Mouse (Mus musculus): ENCODE measurements at regions not wholly inside any gene's neighbourhood (a gene's known extent, or its start where the extent isn't known, plus 50 kb on each side); places are given as distances from the start of the nearest gene placed in this dataset.

DNA sequence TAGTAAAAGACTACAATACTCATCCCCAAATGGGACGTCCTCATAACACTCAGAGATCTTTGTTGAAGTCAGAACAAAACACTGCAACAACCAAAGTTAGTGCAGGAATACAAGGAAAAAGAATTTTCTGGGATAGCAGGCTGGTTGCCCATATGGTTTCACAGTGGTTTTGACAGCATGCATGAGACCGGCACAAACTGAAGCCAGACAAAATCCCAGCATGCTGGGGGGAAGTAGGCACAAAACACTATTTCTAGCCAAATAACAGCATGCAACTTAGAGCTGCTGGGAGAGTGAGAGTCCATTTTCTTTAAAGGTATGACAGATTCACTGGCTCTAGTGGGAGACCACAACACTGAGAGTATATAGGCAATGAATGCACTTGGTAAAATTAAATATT, 619.1 kb upstream of the Manea start:
- intact Hi-C loops (cut with DNase I): no loop called here
- DNase-seq: no peak

GRCm38 (mm10) chr4:26964850-26965249, 618.2 kb upstream of the Manea start:
- DNase-seq: no peak
- intact Hi-C loops (cut with DNase I): no loop called here

DNA sequence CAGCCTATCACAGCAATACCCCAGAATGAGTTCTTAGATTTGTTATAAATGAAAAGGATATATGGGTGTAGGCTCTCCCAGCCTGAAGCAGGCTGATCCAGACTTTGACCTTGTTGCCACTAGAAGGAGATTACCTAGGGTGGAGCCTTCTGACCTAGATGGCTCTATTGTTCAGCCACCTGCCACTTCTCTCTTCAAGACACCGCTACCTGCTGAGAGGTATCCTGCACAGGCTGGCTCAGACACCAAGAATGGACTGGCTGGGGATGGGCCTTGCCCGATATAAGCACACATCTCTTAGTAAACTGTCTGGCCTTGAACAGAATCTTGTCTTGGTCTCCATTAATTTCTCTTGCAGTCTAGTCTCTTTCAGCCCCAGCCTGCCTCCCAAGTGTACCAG, 597.9 kb upstream of the Manea start:
- no peak for DNase-seq
- intact Hi-C loops (cut with DNase I): no loop called here

DNA sequence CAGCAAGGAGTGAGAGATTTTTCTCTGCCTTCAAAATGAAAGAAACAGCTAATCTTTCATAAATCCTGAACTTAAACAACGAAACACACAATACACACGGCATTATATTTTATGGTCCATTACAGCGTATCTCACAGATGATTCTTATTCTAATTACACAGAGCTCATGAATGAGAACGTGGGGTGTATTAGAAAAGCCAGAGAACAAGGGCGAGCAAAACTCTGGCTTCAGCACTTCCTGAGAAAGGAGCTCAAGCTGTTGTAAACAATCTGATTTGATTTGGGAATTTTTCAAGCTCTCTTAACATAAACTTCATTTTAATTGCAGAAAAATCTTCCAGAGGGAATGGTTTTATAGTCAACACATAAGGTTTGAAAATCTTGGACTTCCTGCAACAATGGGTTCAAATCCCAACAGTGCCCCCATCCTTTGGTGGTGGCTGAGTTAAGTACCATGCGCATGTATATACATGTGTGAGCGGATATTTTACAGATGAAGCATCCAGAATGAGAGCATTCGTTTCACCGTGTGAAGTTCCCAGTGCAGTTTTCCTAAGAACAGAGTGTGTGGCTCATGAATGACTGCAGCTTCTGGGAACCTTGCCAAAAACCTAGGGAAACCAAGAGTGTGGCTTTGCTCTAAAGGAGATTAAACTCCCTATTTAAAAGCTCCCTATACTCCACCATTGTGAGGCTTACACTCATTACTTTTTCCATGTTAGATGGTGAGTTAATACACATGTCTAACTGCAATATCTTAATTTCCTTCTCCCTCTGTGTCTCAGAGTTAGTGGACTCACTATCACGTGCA, 587.5 kb upstream of the Manea start:
- intact Hi-C loops (cut with DNase I): no loop called here
- peak; percentile 30 to 31 for DNase-seq

- intact Hi-C loops (cut with DNase I): no loop called here
- no peak for DNase-seq
Measured at GRCm38 (mm10) chr4:26929879-26930481, 583.3 kb upstream of the Manea start.

DNA sequence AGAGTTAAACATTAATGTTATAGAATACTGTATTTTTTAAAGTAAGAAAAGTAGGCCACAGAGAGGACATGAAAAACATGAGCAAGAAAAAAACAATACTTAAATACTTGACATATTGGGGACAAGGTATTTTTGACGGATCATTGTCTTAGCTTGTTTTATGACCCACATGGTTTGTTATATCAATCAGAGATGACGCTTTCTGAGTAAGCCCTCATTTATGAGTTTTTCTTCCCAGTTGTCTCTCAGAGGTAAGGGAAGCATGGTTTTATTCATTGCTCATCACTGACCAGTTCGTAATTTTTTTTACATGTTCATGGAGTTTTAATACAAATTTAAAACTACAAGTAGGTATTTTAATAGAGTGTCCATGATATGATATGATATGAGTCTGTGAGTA, 579.4 kb upstream of the Manea start:
- intact Hi-C loops (cut with DNase I): no loop called here

GRCm38 (mm10) chr4:26888514-26888913, 541.8 kb upstream of the Manea start:
- DNase-seq: no peak
- intact Hi-C loops (cut with DNase I): no loop called here

More for the DNA sequence above, 579.4 kb upstream of the Manea start:
- DNase-seq: no peak

DNA sequence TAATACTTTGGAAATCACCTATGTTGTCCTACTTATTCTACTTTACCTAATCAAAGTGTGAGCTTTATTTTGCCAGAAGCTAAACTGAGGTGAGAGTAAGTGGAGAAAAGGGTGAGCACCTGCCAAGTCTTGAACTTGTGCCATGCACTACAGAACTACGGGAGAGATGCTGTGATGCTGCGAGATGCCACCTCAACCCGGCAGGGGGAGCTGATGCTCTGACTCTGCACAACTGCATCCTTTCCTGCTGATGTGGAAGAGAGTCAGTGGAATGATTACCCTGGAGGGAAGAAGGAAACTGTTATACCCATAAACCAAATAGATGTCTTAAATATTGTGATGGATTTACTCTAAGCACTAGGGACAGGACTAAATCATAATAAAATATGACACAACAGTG, 532.3 kb upstream of the Manea start:
- intact Hi-C loops (cut with DNase I): no loop called here
- DNase-seq: no peak

- intact Hi-C loops (cut with DNase I): no loop called here
- no peak for DNase-seq
Measured at GRCm38 (mm10) chr4:26841761-26842160, 495.1 kb upstream of the Manea start.

DNA sequence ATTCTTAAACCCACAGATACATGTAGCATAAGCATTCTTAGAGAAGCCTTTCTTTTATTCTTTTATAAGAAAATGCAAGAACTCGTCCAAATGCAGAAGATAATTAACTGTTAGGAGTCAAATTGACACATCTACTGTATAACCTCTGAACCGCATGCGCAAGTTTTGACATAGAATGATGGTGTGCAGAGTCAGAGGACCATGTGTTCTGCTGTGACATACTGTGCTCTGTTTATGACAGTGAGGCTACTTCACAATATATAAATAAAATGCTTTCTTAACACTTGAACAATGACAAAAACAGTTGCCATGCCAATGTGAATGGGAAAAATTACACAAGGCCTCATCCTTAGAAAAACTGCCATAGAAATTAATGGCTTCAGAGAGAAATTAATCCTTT, 454.1 kb upstream of the Manea start:
- no peak for DNase-seq
- intact Hi-C loops (cut with DNase I): no loop called here

- DNase-seq: no peak
- intact Hi-C loops (cut with DNase I): no loop called here
Measured at GRCm38 (mm10) chr4:26793181-26793824, 446.6 kb upstream of the Manea start.

DNA sequence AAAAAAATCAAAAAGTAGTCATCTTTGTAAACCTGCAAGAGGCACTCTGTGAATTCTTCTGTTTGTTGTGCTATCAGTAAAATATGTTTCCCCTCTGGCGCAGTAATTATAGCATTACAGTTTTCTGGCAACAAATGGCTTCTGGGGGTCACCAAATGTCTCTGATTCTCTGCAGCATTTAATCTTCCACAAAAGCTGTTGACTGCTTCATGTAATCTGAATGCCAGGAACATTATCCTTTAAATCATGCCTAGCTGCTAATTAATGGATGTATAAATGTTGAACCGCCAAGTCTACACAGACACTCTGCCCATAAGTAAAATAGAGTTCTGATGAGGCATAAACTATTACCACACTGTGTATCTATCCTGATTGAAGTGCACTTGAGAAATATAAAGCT, 421.2 kb upstream of the Manea start:
- intact Hi-C loops (cut with DNase I): no loop called here

DNA sequence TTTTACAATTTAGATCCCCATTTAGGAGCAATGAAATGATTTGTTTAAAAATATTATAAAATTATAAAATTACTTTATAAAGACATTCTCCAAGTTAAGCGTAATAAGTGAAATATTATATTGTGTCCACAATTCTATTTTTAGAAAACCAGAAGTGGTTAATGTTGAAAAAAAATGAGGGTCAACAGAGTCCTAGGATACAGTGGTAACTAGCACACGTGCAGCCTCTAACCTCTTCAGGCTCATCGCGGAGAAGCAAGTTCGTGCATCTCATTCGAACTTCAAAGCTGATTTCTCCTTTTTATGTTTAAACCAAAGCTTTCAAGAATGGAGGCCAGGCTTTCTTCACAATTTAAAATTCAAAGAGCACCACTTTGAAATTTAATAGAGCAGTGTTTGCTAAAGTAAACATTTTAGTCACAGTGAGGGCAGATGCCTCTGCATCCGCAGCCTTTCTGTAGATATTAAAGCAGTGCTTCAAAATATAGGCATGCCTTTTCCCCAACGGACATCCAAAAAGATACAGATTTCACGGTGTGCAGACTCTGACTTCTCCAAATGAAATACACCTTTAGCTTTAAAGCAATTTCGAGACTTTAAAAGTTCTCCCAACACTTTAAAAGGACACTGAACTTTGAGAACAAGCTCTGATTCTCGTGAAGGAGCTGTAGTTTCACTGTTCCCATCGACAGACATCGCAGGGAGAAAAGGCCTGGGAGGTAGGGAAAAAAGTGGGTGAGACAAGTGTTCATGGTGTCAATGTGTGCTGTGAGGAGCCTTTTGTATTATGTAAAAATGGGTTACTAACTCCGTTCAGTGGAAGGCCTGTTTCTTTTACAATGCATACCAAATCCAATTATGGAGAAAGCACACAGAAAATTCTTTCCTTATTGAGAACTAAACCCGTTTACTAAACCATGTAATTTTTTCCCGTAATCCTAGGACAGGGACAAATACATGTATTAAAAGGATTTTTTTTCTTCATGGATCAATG, 419.8 kb upstream of the Manea start:
- intact Hi-C loops (cut with DNase I): no loop called here
- DNase-seq: no peak

More for the DNA sequence above, 421.2 kb upstream of the Manea start:
- DNase-seq: no peak

DNA sequence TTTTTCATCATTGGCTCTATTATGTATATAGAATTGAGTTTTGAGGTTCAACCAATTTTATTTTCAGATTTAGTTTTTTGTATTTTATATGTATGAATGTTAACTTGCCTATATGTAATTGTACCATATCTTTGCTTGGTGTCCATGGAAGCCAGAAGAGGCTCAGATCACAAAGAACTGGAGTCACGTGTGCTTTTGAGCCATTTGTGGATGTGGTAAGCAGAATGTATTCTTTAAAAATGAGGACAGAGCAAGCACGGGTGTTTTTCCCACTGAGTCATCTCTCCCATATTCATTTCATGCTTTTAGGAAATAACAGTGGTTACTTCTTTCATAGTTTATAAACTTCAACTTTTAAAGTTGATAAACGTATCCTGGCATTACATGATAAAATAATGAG, 394.1 kb upstream of the Manea start:
- no peak for DNase-seq
- intact Hi-C loops (cut with DNase I): no loop called here

DNA sequence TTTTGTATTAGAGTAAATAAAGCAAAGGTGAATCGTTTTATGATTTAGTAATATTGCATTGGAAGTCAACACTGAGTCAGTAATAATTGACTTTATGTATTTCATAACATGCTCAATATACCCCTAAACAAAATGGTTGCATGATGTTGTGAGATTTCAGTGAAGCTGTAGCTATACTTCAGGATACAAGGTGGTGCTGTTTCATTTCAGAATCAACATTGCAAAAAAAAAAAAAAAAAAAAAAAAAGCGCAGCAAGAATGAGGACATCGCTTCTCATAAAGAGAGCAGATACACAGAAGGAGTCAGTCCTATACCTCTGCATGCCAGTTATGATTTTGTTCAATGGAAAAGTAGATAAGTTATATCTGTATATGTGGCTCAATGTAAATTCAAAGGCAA, 389.7 kb upstream of the Manea start:
- intact Hi-C loops (cut with DNase I): no loop called here
- DNase-seq: no peak

GRCm38 (mm10) chr4:26714437-26714836, 367.7 kb upstream of the Manea start:
- DNase-seq: no peak
- intact Hi-C loops (cut with DNase I): no loop called here

DNA sequence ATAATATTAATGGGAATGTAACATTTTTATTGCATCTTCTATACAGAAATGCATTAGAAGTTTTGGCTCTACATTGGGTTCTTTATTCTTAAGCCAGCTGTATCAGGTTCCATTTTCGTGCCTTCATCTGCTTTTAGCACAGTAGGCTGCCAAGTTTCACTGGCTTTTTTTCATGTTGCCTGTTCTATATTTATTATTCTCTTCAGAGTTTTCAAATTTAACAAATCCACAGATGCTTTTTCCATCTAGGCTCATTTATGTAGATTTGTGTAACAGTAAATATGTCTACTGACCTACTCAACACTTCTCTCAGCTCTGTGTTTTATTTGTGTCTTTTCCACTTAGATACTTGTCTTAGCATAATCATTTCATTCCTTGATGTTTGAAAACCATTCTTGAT, 363.3 kb upstream of the Manea start:
- intact Hi-C loops (cut with DNase I): no loop called here

DNA sequence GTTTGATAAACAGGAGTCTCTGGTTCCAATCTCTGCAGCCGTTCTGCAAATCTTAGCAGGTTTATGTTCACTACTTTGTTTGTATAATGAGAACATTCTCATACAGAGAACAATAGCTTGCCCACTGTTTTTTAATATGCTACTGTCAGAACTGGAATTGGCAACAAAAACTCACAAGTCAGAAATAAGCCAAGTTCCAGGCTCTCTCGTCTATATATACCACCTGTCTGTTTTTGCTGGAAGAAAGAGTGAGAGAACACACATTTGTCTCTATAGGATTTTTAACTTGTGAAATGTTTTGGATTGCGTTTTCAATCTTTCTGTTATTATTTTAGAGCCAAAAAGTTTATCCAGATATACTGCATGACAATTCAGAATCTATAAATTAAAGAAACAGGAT, 349.3 kb upstream of the Manea start:
- intact Hi-C loops (cut with DNase I): no loop called here
- no peak for DNase-seq

More for the DNA sequence above, 363.3 kb upstream of the Manea start:
- DNase-seq: no peak

All from heart, postnatal 10 days (tissue).